22 mouse cellular contexts compared by ENCODE assay signal in the genomic region with DNA sequence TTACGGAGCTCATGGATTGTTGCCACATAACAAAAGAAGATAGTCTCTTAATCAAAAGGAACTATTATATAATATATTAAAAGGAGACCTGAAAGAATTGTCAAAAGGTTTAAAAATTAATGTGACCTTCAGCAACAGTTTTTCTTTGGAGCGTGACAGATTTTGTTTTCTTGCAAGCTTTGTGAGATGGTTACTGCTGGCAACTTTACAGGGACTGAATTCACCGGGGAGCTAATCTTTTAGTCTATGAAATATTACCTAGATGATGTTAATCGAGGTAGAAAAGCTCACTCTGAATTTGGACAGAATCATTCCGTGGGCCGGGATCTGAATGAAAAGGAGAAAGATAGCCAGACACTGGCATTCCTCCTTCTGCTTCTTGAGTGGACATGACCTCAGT.
DNase-seq lines count a peak whose midpoint lies in the region; ATAC-seq and TF ChIP-seq lines count a peak whose summit lies in the region.
"Had no signal": no experiment of that assay in that cellular context is flagged by ENCODE, and none has a peak within 500 bp of the region (broad histone marks: within the 10 kb centered on the region; RNA-seq: fewer than 3 reads in every experiment).

No protein-coding gene starts in this region.

- H3K27ac ChIP-seq in hindbrain, embryonic 14.5 days, result no peak overlapping the region
- H3K27ac ChIP-seq in hindbrain, embryonic 16.5 days (ENCODE audit: low read depth, low read length), result no peak overlapping the region
- no peak overlapping the region for H3K27ac ChIP-seq in kidney, adult 2 months (ENCODE audit: insufficient read depth, low read depth, low read length)
- H3K27ac ChIP-seq in kidney, embryonic 15.5 days, result no peak overlapping the region
- no peak overlapping the region for H3K27ac ChIP-seq in midbrain, embryonic 11.5 days (ENCODE audit: low read depth, low read length)
- no peak overlapping the region for H3K27ac ChIP-seq in midbrain, embryonic 14.5 days (replicated peaks; ENCODE audit: low read depth, low read length)

- TF ChIP-seq POLR2A in kidney, adult 2 months (IDR thresholded peaks at IDR 0.05; ENCODE audit: low read depth, low read length), result no peak

- DNase-seq in hindbrain, embryonic 14.5 days (ENCODE audit: low spot score), result peak; percentile 23
- peak; percentile 77 for DNase-seq in kidney, adult 2 months
- DNase-seq in kidney, postnatal 14 days, result no peak
- DNase-seq in kidney, adult 9 months, result peak; percentile 82
- peak; percentile 17 for DNase-seq in midbrain, embryonic 11.5 days (ENCODE audit: low spot score, missing footprints)
- DNase-seq in midbrain, embryonic 14.5 days, result no peak
- DNase-seq: adrenal gland, adult 2 months; adrenal gland, adult 8-10 months; adrenal gland, postnatal 10 days; adrenal gland, postnatal 14 days; adrenal gland, postnatal 25 days; adrenal gland, postnatal 36 days; B cell, adult 2 months; cerebellum, adult 11 months; cerebellum, adult 11-12 months had no signal

- TF ChIP-seq CTCF in kidney, adult 2 months (conservative IDR thresholded peaks at IDR 0.05; ENCODE audit: insufficient read depth, insufficient read length, low read depth, low read length), result no peak

- no peaks in the 10 kb centered on the region for H3K36me3 ChIP-seq in hindbrain, embryonic 14.5 days (replicated peaks; ENCODE audit: control insufficient read depth, insufficient read depth)
- H3K36me3 ChIP-seq in hindbrain, embryonic 16.5 days (ENCODE audit: control insufficient read depth, insufficient read depth, low read length), result no peaks in the 10 kb centered on the region
- no peaks in the 10 kb centered on the region for H3K36me3 ChIP-seq in kidney, adult 2 months (ENCODE audit: control insufficient read depth, insufficient read depth, low read length)
- H3K36me3 ChIP-seq in kidney, embryonic 15.5 days, result no peaks in the 10 kb centered on the region
- no peaks in the 10 kb centered on the region for H3K36me3 ChIP-seq in midbrain, embryonic 11.5 days (ENCODE audit: control insufficient read depth, insufficient read depth, low read length)
- H3K36me3 ChIP-seq in midbrain, embryonic 14.5 days (ENCODE audit: control insufficient read depth, insufficient read depth, low read length), result no peaks in the 10 kb centered on the region
- H3K36me3 ChIP-seq: G1E had no signal

- no peak overlapping the region for H3K9ac ChIP-seq in hindbrain, embryonic 14.5 days
- H3K9ac ChIP-seq in hindbrain, embryonic 16.5 days (ENCODE audit: low read depth, low read length), result no peak overlapping the region
- no peak overlapping the region for H3K9ac ChIP-seq in kidney, embryonic 15.5 days
- no peak overlapping the region for H3K9ac ChIP-seq in midbrain, embryonic 11.5 days (ENCODE audit: low read length)
- no peak overlapping the region for H3K9ac ChIP-seq in midbrain, embryonic 14.5 days (replicated peaks; ENCODE audit: low read length)

- ATAC-seq in hindbrain, embryonic 14.5 days (ENCODE audit: low FRiP score), result no peak
- no peak for ATAC-seq in hindbrain, embryonic 16.5 days
- no peak for ATAC-seq in kidney, embryonic 15.5 days (replicated peaks; ENCODE audit: low FRiP score)
- ATAC-seq in midbrain, embryonic 11.5 days (ENCODE audit: low FRiP score), result no peak
- no peak for ATAC-seq in midbrain, embryonic 14.5 days (ENCODE audit: low FRiP score, low TSS enrichment)
- ATAC-seq: activated CD4-positive, CD25-positive, alpha-beta regulatory T cell, adult 4 months; CD4-positive, CD25-positive, alpha-beta regulatory T cell, adult 4 months; Patski had no signal

- H3K27me3 ChIP-seq in hindbrain, embryonic 14.5 days (ENCODE audit: control insufficient read depth, insufficient read depth, low read length), result no peaks in the 10 kb centered on the region
- H3K27me3 ChIP-seq in hindbrain, embryonic 16.5 days (replicated peaks; ENCODE audit: control insufficient read depth, insufficient read depth, low read length), result no peaks in the 10 kb centered on the region
- no peaks in the 10 kb centered on the region for H3K27me3 ChIP-seq in kidney, adult 2 months (replicated peaks; ENCODE audit: control insufficient read depth, insufficient read depth, low read length)
- H3K27me3 ChIP-seq in kidney, embryonic 15.5 days, result no peaks in the 10 kb centered on the region
- H3K27me3 ChIP-seq in midbrain, embryonic 11.5 days (ENCODE audit: control insufficient read depth, insufficient read depth, low read length), result no peaks in the 10 kb centered on the region
- no peaks in the 10 kb centered on the region for H3K27me3 ChIP-seq in midbrain, embryonic 14.5 days (ENCODE audit: control insufficient read depth, insufficient read depth, low read length)
- H3K27me3 ChIP-seq: CH12.LX had no signal

- H3K4me3 ChIP-seq in hindbrain, embryonic 14.5 days (replicated peaks; ENCODE audit: low read length), result no peak overlapping the region
- no peak overlapping the region for H3K4me3 ChIP-seq in hindbrain, embryonic 16.5 days (ENCODE audit: low read length)
- no peak overlapping the region for H3K4me3 ChIP-seq in kidney, adult 2 months (ENCODE audit: insufficient read depth, low read depth, low read length)
- no peak overlapping the region for H3K4me3 ChIP-seq in kidney, embryonic 15.5 days (replicated peaks)
- no peak overlapping the region for H3K4me3 ChIP-seq in midbrain, embryonic 11.5 days (ENCODE audit: low read depth, low read length)
- H3K4me3 ChIP-seq in midbrain, embryonic 14.5 days (replicated peaks; ENCODE audit: low read depth, low read length), result no peak overlapping the region

- no peaks in the 10 kb centered on the region for H3K4me1 ChIP-seq in hindbrain, embryonic 14.5 days (replicated peaks; ENCODE audit: control insufficient read depth, insufficient read depth, low read length)
- no peaks in the 10 kb centered on the region for H3K4me1 ChIP-seq in hindbrain, embryonic 16.5 days (ENCODE audit: control insufficient read depth, insufficient read depth, low read depth, low read length)
- no peaks in the 10 kb centered on the region for H3K4me1 ChIP-seq in kidney, adult 2 months (ENCODE audit: control insufficient read depth, insufficient read depth, low read length)
- H3K4me1 ChIP-seq in kidney, embryonic 15.5 days, result no peaks in the 10 kb centered on the region
- no peaks in the 10 kb centered on the region for H3K4me1 ChIP-seq in midbrain, embryonic 11.5 days (ENCODE audit: control insufficient read depth, insufficient read depth, low read length)
- no peaks in the 10 kb centered on the region for H3K4me1 ChIP-seq in midbrain, embryonic 14.5 days (ENCODE audit: control insufficient read depth, insufficient read depth, low read length)

- WGBS in hindbrain, embryonic 14.5 days, result 77% methylated on average over 6 of the region's 6 CpGs
- 72% methylated on average over 6 of the region's 6 CpGs for WGBS in hindbrain, embryonic 16.5 days
- 37% methylated on average over 6 of the region's 6 CpGs for WGBS in kidney, adult 2 months
- 65% methylated on average over 6 of the region's 6 CpGs for WGBS in kidney, embryonic 15.5 days
- WGBS in midbrain, embryonic 11.5 days, result 87% methylated on average over 6 of the region's 6 CpGs
- 77% methylated on average over 6 of the region's 6 CpGs for WGBS in midbrain, embryonic 14.5 days

- H3K4me2 ChIP-seq in hindbrain, embryonic 14.5 days (replicated peaks), result no peak overlapping the region
- no peak overlapping the region for H3K4me2 ChIP-seq in hindbrain, embryonic 16.5 days (ENCODE audit: low read length)
- H3K4me2 ChIP-seq in kidney, embryonic 15.5 days, result no peak overlapping the region
- no peak overlapping the region for H3K4me2 ChIP-seq in midbrain, embryonic 11.5 days
- no peak overlapping the region for H3K4me2 ChIP-seq in midbrain, embryonic 14.5 days (ENCODE audit: low read length)

- no peaks in the 10 kb centered on the region for H3K9me3 ChIP-seq in hindbrain, embryonic 14.5 days (ENCODE audit: control insufficient read depth, low read length)
- H3K9me3 ChIP-seq in hindbrain, embryonic 16.5 days (ENCODE audit: control insufficient read depth, low read length), result no peaks in the 10 kb centered on the region
- no peaks in the 10 kb centered on the region for H3K9me3 ChIP-seq in kidney, embryonic 15.5 days (replicated peaks)
- H3K9me3 ChIP-seq in midbrain, embryonic 11.5 days (ENCODE audit: control insufficient read depth, low read length), result no peaks in the 10 kb centered on the region
- no peaks in the 10 kb centered on the region for H3K9me3 ChIP-seq in midbrain, embryonic 14.5 days (ENCODE audit: control insufficient read depth, low read length)

Comparison
In these comparisons a context has a peak if more than half of its experiments do, and no peak if none do; other contexts are left out.
1. DNase-seq: peak in hindbrain, embryonic 14.5 days (single experiment), kidney, adult 2 months (single experiment), kidney, adult 9 months (single experiment) and midbrain, embryonic 11.5 days (single experiment); none in kidney, postnatal 14 days (single experiment) and midbrain, embryonic 14.5 days (single experiment).